Mouse (Mus musculus) kidney, postnatal 0 days (tissue): ENCODE results near the gene Atp5mpl. TPM values are rescaled to one million over a fixed set of nuclear protein-coding genes. Genes with fewer than 3 reads are reported as not detected.
A peak's percentile ranks its signal among the peaks of the same experiment; 100 is the strongest.
"Not testable (repeated sequence)": the region's sequence is repeated elsewhere in the genome, so short reads cannot be mapped to it uniquely, and the experiment has no call there.

Source experiments
- ATAC-seq: fragments of 200-750 bp; cut with Nextera tagmentation; replicated peaks from 2 replicates; pipeline ENCODE4 v1.8.0; 2017; ENCODE audit warnings: low read depth, moderate number of reproducible peaks, moderate TSS enrichment, moderate library complexity; ENCODE audit not compliant: low FRiP score
- DNase-seq: peaks from one replicate; pipeline ENCODE4 v3.0.0-alpha.2; 2016; ENCODE audit warnings: low spot score
- H3K27ac ChIP-seq: fragments of 300-500 bp; sonication (generic); 2 replicates; pipeline ENCODE4 v1.5.1; 2014; ENCODE audit warnings: mild to moderate bottlenecking
- H3K27me3 ChIP-seq: fragments of 300-500 bp; sonication (generic); 2 replicates; pipeline ENCODE4 v1.6.1; 2014; ENCODE audit warnings: low read length, mixed read lengths; ENCODE audit not compliant: insufficient read depth
- H3K36me3 ChIP-seq: fragments of 300-500 bp; sonication (generic); 2 replicates; pipeline ENCODE4 v1.6.1; 2014; ENCODE audit warnings: low read length, mixed read lengths; ENCODE audit not compliant: insufficient read depth
- H3K4me1 ChIP-seq: fragments of 300-500 bp; sonication (generic); replicated peaks from 2 replicates; pipeline ENCODE4 v1.6.1; 2014; ENCODE audit warnings: antibody characterized with exemption, low read length, mixed read lengths; ENCODE audit not compliant: insufficient read depth
- H3K4me2 ChIP-seq: fragments of 300-500 bp; sonication (generic); 2 replicates; pipeline ENCODE4 v1.6.1; 2014; ENCODE audit warnings: mild to moderate bottlenecking, low read length, moderate library complexity, mixed read lengths
- H3K4me3 ChIP-seq: fragments of 300-500 bp; sonication (generic); replicated peaks from 2 replicates; pipeline ENCODE4 v1.5.1; 2014; ENCODE audit warnings: low read depth, low read length
- H3K9ac ChIP-seq: fragments of 300-500 bp; sonication (generic); 2 replicates; pipeline ENCODE4 v1.6.1; 2014; ENCODE audit warnings: low read depth, low read length
- H3K9me3 ChIP-seq: fragments of 300-500 bp; sonication (generic); replicated peaks from 2 replicates; pipeline ENCODE4 v1.6.1; 2016; ENCODE audit warnings: low read length, inconsistent platforms, mixed read lengths
- CTCF ChIP-seq: IDR thresholded peaks from 2 replicates; pipeline ENCODE4 v1.5.1; 2016; ENCODE audit warnings: antibody characterized with exemption, low read depth, mild to moderate bottlenecking, moderate library complexity
- WGBS: fragments of 180-500 bp; shearing (Covaris S2); extraction: QIAGEN DNeasy Blood & Tissue Kit; methylation state at CpG from one replicate; pipeline ENCODE4 v1.1.7; 2014; 5-methylcytosine and 5-hydroxymethylcytosine counted together
- polyA plus RNA-seq: library from polyadenylated mRNA; unstranded; fragments of >200 nt; fragmentation: Nextera tagmentation; extraction: Ambion mirVana; gene quantifications from 2 replicates; pipeline ENCODE4 v1.2.1, GENCODE M21; 2015

The Atp5mpl gene
- polyA plus RNA-seq, 1 experiment from 2014 or later: 1,318 TPM

DNA sequence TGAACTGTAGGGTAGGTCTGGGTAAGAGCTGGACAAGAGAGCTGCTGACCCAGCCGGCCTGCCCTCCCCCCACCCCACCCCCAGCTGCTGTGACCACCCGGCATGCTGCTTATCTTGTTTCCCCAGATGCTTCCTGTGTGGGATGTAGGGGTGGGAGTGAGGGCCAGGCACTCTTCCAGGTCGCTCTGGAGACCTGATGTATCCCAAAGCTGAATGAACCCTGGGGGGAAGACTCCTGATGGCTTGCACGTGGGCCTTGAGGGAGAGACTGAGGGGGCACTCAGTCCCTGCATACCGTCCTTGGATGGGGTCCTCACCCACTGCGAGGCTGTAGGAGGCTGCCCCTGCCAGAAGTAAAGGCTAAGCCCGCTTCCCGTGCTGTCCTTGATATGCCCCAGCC, 21.7 kb downstream of the Atp5mpl start:
- Histone ChIP-seq H3K9ac (0 out of 2 replicates have a peak overlapping the region, but pooled peaks have one; percentile 18), H3K9me3 (no peaks in the 10 kb centered on the region), H3K4me2 (0 out of 2 replicates have a peak overlapping the region, but pooled peaks have one; percentile 3), H3K27ac (peak overlapping the region; percentile 90), H3K27me3 (no peaks in the 10 kb centered on the region), H3K4me3 (no peak overlapping the region), H3K4me1 (peaks cover 16% of the 10 kb centered on the region; the same call in 1 of the 2 replicates), H3K36me3 (no peaks in the 10 kb centered on the region)
- DNase-seq (peak; percentile 83), ATAC-seq (0 out of 2 replicates have a peak, but pooled peaks have one; percentile 16)
- TF ChIP-seq CTCF: no peak
- WGBS: 17% methylated on average over 8 of the region's 8 CpGs

DNA sequence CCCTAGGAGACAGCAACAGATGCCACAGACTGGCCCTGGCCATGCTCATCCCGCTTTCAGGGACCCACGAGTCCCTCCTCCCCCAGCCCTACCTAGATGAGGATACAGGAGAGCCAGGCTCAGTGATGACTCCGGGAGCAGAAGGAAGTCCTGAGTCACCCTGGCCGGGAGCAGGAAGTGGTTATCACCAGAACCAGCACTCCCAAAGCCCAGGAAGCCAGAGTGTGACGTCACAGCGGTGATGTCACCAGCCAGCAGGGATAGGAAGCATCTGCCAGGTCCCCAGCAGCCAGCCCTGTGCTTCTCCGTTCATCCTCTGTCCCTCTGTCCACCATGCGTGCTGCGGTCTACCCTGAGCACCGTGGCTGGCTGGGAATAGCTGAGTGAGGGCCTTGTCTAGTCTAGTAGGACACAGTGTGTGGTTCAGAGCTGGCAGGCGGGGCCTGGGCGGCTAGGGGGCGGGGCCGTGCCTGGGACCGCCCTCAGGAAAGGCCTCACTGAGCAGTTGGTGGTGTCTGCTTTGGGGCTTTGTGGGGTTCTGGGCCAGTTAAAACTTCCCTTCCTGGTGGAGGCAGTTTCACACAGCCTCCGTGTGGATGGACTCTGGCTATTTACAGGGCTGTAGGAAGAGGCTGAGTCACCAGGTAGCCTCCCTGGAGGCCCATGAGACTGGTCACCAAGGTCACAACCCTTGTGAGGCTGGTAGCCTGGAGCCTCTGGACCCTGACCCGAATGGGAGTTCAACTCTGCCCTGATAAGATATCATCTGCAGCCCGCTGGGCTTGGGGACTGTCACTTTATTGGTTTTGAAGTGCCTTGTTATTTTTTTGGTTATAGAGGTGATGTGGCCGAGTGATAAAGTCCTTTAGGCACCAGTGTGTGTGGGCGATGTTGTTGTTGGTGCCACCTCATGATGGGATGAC, 22.5 kb downstream of the Atp5mpl start:
- ATAC-seq: peak; percentile 72
- Histone ChIP-seq H3K27ac (peak overlapping the region; percentile 90), H3K4me1 (peaks cover 16% of the 10 kb centered on the region; the same call in 1 of the 2 replicates), H3K4me2 (0 out of 2 replicates have a peak overlapping the region, but pooled peaks have one; percentile 24)
- DNase-seq, H3K4me3 ChIP-seq, H3K27me3 ChIP-seq, H3K36me3 ChIP-seq, H3K9me3 ChIP-seq, H3K9ac ChIP-seq: not testable (repeated sequence)
- WGBS: 52% methylated on average over 13 of the region's 20 CpGs

DNA sequence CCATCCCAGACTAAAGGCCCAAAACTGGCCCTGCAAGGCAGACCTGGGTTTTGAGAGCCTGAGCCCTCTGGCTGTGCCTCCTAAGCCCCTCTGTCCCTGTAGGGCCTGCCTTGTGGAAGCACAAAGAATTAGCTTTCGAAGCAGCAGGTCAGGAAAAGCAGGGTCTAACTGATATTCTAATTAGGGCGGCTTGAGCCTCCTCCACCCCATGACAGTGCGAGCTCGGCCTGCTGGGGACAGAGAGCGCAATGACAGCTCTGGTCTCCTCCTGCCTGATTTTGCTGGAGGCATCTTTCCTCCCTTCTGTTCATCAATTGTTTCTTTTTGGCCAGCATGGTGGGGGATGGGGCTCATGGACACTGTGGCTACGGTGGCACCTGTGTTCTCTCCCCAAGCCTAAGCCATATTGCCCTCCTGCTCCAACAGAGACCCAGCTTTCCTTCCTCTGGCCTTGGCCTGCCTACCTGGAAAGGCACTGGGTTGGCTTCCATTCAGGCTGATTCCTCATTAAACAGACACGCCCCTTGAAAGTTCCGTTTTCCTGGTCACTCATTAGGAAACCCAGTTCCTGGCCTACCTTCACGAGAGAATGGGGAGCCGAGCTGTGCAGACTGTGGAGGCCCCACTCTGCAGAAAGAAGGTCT, 23.2 kb downstream of the Atp5mpl start:
- H3K4me3 ChIP-seq: no peak overlapping the region
- ATAC-seq: no peak
- no peak for TF ChIP-seq CTCF

DNA sequence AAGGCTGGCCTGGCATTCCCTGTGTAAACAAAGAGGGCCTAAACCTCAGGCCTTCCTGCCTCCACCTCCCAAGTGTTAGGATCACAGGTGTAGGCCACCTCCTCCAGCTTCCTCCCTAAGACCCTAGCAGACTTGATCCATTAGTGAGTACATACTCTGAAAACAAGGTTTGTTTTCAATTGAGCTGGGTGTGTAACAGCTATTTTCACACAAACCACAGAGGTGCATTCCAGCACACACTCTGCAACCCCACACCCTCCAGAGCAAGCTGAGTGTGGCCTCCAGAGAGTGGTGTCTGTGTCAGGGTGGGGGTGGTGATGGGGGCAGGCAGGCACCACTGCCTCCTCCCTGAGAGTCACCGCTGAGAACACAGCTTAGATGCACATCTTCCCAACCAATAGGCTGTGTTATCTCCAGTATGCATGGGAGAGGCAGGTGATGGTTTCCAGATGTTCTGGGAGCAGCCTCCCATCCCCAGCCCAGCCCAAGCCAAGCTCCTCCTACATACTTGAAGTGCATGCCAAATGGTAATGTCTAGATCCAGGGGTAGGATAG, 28.1 kb downstream of the Atp5mpl start:
- H3K27ac ChIP-seq: peak overlapping the region; percentile 89; the same call in 1 of the 2 replicates
- no peaks in the 10 kb centered on the region for H3K36me3 ChIP-seq
- ATAC-seq (peak; percentile 23; the same call in 1 of the 2 replicates), DNase-seq (peak; percentile 73)
- no peak for TF ChIP-seq CTCF
- peaks cover 40% of the 10 kb centered on the region for H3K4me1 ChIP-seq
- H3K9me3 ChIP-seq: no peaks in the 10 kb centered on the region
- no peak overlapping the region for H3K4me3 ChIP-seq
- no peaks in the 10 kb centered on the region for H3K27me3 ChIP-seq
- H3K9ac ChIP-seq: no peak overlapping the region
- no peak overlapping the region for H3K4me2 ChIP-seq
- WGBS: 33% methylated on average over 1 of the region's 1 CpGs

More for the DNA sequence above, 23.2 kb downstream of the Atp5mpl start:
- Histone ChIP-seq H3K9me3 (no peaks in the 10 kb centered on the region), H3K4me2 (0 out of 2 replicates have a peak overlapping the region, but pooled peaks have one; percentile 24), H3K27me3 (no peaks in the 10 kb centered on the region), H3K36me3 (no peaks in the 10 kb centered on the region), H3K4me1 (peaks cover 19% of the 10 kb centered on the region; the same call in 1 of the 2 replicates), H3K27ac (peak overlapping the region; percentile 68; the same call in 1 of the 2 replicates), H3K9ac (0 out of 2 replicates have a peak overlapping the region, but pooled peaks have one; percentile 24)
- WGBS: 71% methylated on average over 10 of the region's 10 CpGs
- DNase-seq: no peak

DNA sequence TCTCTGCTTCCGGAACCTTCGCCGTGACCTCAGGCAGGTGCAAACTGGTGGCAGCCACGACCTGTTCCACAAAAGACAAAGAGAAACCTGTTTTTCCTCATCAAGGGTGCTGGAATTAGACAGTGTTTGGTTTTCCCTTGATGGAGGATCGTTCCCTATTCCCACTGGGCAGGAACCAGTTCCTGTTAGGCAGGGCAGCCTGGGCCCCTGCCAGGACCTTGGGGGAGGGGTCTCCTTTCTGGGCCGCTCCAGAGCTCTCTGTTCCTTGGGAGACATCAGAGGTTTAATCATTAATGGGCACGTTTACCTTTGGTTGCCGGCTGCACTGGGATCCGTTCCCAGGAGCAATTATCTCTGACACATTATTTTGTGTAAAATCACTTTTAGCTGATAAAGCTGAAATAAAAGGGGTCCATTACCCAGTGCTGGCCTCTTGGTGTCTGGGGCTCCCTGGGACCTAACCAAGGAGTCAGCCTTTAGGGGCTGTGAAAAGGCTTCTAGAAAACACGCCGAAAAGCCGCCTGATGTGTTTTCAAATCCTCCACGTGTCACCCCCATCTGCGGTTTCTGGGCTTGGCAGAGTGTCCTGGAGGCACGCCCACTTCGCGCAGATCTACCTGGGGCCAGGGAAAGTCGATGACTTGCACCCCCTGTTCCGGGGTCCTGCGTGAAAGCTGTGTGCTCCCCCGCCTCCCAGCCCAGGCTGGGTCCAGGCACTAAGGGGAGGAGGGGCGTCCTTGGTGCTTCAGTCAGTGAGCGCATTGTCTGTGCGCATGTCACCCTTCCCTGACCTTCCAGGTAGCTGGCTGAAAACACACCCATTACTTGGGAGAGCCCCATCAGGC, 29.8 kb downstream of the Atp5mpl start:
- DNase-seq (peak; percentile 64), ATAC-seq (peak; percentile 67)
- Histone ChIP-seq H3K27ac (peak overlapping the region; percentile 89), H3K4me2 (peak overlapping the region; percentile 25), H3K4me3 (no peak overlapping the region), H3K27me3 (no peaks in the 10 kb centered on the region), H3K9me3 (no peaks in the 10 kb centered on the region), H3K4me1 (peaks cover 52% of the 10 kb centered on the region), H3K9ac (0 out of 2 replicates have a peak overlapping the region, but pooled peaks have one; percentile 27), H3K36me3 (no peaks in the 10 kb centered on the region)
- TF ChIP-seq CTCF: no peak
- WGBS: 31% methylated on average over 24 of the region's 24 CpGs
